Mouse (Mus musculus) heart, adult 2 months (tissue): ENCODE results near the gene Nelfb.

Experiments
- CTCF ChIP-seq: fragments of 200-600 bp; IDR thresholded peaks from 2 replicates; pipeline ENCODE4 v1.8.1; 2022; ENCODE audit warnings: antibody characterized with exemption, mild to moderate bottlenecking, moderate library complexity
- POLR2A ChIP-seq: fragments of 200-500 bp; IDR thresholded peaks from 2 replicates; pipeline ENCODE4 v1.6.1; 2011; ENCODE audit warnings: mild to moderate bottlenecking, low read depth, low read length, control low read depth; ENCODE audit not compliant: insufficient read depth

DNA sequence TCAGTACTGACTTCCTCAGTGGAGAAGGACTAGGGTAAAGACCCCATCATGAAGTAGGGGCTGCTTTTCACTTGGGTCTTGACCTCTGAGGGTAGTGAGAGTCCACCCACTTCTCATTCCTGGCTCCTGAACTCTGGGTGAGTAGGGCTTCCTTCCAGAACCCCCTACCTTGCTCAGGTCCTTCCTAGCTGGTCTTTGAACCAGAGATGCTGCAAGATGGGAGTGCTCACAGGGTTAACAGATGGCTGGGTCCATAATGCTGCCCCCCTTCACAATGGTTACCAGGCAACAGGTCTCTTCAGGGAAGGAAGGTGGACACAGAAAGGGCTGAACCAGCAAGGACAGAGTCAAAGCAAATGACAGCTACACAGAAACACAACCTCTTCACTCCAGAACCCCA is 7.2 kb upstream of the Nelfb start, which contains the start of gene Fam166a:
- TF ChIP-seq CTCF (no peak), POLR2A (no peak)
